Mouse (Mus musculus) intestine, postnatal 0 days (tissue): Measurements from ENCODE around the gene Slc38a3. TPM values are rescaled to one million over a fixed set of nuclear protein-coding genes. Genes with fewer than 3 reads are reported as not detected.

Experiments
- ATAC-seq: fragments of 200-750 bp; cut with Nextera tagmentation; 2 replicates; pipeline ENCODE4 v1.8.0; 2017; ENCODE audit warnings: mild to moderate bottlenecking, moderate TSS enrichment, moderate library complexity
- H3K27ac ChIP-seq: fragments of 300-500 bp; sonication (generic); 2 replicates; pipeline ENCODE4 v1.5.1; 2014; ENCODE audit warnings: mild to moderate bottlenecking, low read depth, low read length, moderate library complexity
- H3K27me3 ChIP-seq: fragments of 300-500 bp; sonication (generic); replicated peaks from 2 replicates; pipeline ENCODE4 v1.6.1; 2014; ENCODE audit warnings: low read length, mixed read lengths; ENCODE audit not compliant: control insufficient read depth, insufficient read depth
- H3K36me3 ChIP-seq: fragments of 300-500 bp; sonication (generic); 2 replicates; pipeline ENCODE4 v1.6.1; 2014; ENCODE audit warnings: mild to moderate bottlenecking, moderate library complexity; ENCODE audit not compliant: control insufficient read depth, insufficient read depth
- H3K4me1 ChIP-seq: fragments of 300-500 bp; sonication (generic); replicated peaks from 2 replicates; pipeline ENCODE4 v1.6.1; 2014; ENCODE audit warnings: antibody characterized with exemption, low read length, mixed read lengths; ENCODE audit not compliant: control insufficient read depth, insufficient read depth
- H3K4me2 ChIP-seq: fragments of 300-500 bp; sonication (generic); replicated peaks from 2 replicates; pipeline ENCODE4 v1.6.1; 2014; ENCODE audit warnings: low read depth, mild to moderate bottlenecking, moderate library complexity
- H3K4me3 ChIP-seq: fragments of 300-500 bp; sonication (generic); 2 replicates; pipeline ENCODE4 v1.5.1; 2014; ENCODE audit warnings: low read depth, low read length
- H3K9ac ChIP-seq: fragments of 300-500 bp; sonication (generic); 2 replicates; pipeline ENCODE4 v1.6.1; 2014; ENCODE audit warnings: mild to moderate bottlenecking, low read depth, low read length
- H3K9me3 ChIP-seq: fragments of 300-500 bp; sonication (generic); 2 replicates; pipeline ENCODE4 v1.6.1; 2016; ENCODE audit warnings: mixed run types; ENCODE audit not compliant: control insufficient read depth
- CTCF ChIP-seq: sonication (generic); IDR thresholded peaks from 2 replicates; pipeline ENCODE4 v1.5.1; 2016; ENCODE audit warnings: low read depth, mild to moderate bottlenecking, control low read depth, antibody characterized with exemption, moderate library complexity
- WGBS: fragments of 180-500 bp; shearing (Covaris S2); extraction: QIAGEN DNeasy Blood & Tissue Kit; methylation state at CpG from one replicate; pipeline ENCODE4 v1.1.7; 2014; 5-methylcytosine and 5-hydroxymethylcytosine counted together
- polyA plus RNA-seq: library from polyadenylated mRNA; unstranded; fragments of >200 nt; fragmentation: Nextera tagmentation; extraction: Ambion mirVana; gene quantifications from 2 replicates; pipeline ENCODE4 v1.2.1, GENCODE M21; 2015

Slc38a3 gene
- polyA plus RNA-seq, 1 experiment from 2014 or later: 15.5 TPM

DNA sequence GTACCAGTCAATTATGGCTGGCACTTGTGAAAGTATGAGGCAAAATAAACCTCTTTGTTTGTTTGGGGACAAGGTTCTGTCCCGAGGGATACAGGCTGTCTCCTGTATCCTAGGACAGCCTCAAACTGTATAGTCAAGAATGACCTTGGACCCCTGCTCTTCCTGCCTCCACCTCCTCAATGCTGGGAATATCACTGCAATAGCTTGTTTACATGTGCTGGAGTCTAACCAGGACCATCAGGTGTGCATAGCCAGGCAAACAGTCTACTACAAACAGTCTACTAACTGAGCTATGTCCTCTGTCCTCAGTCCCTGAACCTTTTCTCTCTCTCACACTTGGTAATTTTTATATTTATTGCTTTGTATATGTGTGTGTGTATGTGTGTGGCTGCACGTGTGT is 15.9 kb downstream of the Slc38a3 start:
- peak overlapping the region; percentile 76; the same call in 1 of the 2 replicates for H3K27ac ChIP-seq

DNA sequence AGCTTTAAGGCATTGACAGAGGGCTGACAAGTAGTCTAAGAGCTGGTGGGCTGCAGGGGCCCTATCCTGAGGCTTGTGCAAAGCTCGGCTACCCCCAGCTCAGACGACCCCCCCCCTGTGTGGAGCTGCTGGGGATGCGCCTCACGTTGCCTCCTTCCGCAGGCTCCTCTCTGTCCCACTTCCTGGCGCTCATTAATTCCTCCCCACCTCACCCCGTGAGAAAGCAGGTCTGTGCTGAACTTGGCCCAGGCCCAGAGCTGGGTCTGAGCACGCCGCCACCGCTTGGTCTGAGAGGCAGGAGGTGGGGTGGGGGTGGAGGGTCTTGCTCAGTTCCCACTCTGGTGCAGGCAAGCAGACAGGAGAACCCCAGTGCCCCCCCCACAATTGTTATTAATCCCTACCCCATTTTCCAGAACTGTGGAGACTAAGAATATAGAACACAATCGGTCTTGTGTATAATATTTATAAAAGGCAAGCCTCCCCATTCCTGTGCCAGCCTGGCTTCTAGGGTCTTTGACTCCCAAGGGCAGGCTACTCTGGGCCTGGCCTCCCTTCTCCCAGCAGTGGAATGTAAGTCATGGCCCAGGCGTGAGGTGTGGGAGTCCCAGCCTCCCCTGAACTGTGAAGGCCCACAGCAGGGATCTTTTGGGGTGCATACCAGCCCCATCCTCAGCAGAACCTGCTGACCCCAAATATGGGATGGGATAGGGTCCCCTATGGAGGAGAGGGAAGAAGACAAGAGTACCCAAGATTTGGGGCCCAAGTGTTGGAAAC is 18.4 kb downstream of the Slc38a3 start:
- no peak for ATAC-seq
- no peak overlapping the region for H3K4me2 ChIP-seq
- WGBS: 58% methylated on average over 12 of the region's 12 CpGs
- H3K36me3 ChIP-seq: no peaks in the 10 kb centered on the region; the same call in 1 of the 2 replicates
- H3K4me3 ChIP-seq: no peak overlapping the region
- no peaks in the 10 kb centered on the region for H3K4me1 ChIP-seq
- H3K9ac ChIP-seq: no peak overlapping the region
- no peak overlapping the region for H3K27ac ChIP-seq
- H3K27me3 ChIP-seq: no peaks in the 10 kb centered on the region
- H3K9me3 ChIP-seq: no peaks in the 10 kb centered on the region
- no peak for TF ChIP-seq CTCF

More for the DNA sequence above, 15.9 kb downstream of the Slc38a3 start:
- Histone ChIP-seq H3K4me3 (no peak overlapping the region), H3K4me1 (0 out of 2 replicates have a peak, but pooled peaks cover 4% of the 10 kb centered on the region), H3K4me2 (no peak overlapping the region), H3K36me3 (no peaks in the 10 kb centered on the region; the same call in 1 of the 2 replicates), H3K9me3 (no peaks in the 10 kb centered on the region), H3K9ac (no peak overlapping the region), H3K27me3 (no peaks in the 10 kb centered on the region)
- no peak for ATAC-seq
- WGBS: 53% methylated on average over 2 of the region's 2 CpGs
- TF ChIP-seq CTCF: no peak

GRCm38 (mm10) chr9:107650225-107650624 is 19.1 kb downstream of the Slc38a3 start:
- H3K9ac ChIP-seq: no peak overlapping the region
- 69% methylated on average over 7 of the region's 7 CpGs for WGBS
- no peak overlapping the region for H3K4me2 ChIP-seq
- H3K27me3 ChIP-seq: no peaks in the 10 kb centered on the region
- no peaks in the 10 kb centered on the region for H3K9me3 ChIP-seq
- H3K4me1 ChIP-seq: no peaks in the 10 kb centered on the region
- H3K4me3 ChIP-seq: no peak overlapping the region
- TF ChIP-seq CTCF: no peak
- no peak for ATAC-seq
- no peak overlapping the region for H3K27ac ChIP-seq
- H3K36me3 ChIP-seq: no peaks in the 10 kb centered on the region; the same call in 1 of the 2 replicates

DNA sequence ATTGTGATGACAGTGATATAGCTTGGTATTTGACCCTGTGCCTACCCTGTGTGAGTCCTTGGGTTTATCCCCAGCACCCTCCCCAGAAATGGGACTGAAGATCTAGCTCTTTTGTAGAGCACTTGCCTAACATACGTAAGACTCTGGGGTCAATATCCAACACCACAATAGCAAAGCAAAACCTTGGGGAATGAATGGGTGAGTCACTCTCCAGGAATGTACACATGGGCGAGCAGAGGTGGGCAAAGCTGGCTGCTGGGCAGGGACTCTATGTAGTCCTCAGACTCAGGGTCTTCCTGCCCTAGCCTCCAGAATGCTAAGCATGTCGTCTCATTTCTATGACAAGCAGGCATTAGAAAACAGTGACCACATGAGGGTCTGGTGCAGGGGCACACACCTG is 20.6 kb downstream of the Slc38a3 start:
- TF ChIP-seq CTCF: no peak
- Histone ChIP-seq H3K27me3 (no peaks in the 10 kb centered on the region), H3K9me3 (no peaks in the 10 kb centered on the region), H3K9ac (no peak overlapping the region), H3K4me1 (peaks cover 3% of the 10 kb centered on the region; the same call in 1 of the 2 replicates), H3K36me3 (no peaks in the 10 kb centered on the region; the same call in 1 of the 2 replicates), H3K27ac (no peak overlapping the region), H3K4me3 (no peak overlapping the region), H3K4me2 (no peak overlapping the region)
- no peak for ATAC-seq
- 47% methylated on average over 3 of the region's 3 CpGs for WGBS

GRCm38 (mm10) chr9:107646975-107647374 is 22.4 kb downstream of the Slc38a3 start:
- WGBS: 72% methylated on average over 6 of the region's 6 CpGs
- H3K4me3 ChIP-seq: no peak overlapping the region
- no peak overlapping the region for H3K27ac ChIP-seq
- no peaks in the 10 kb centered on the region for H3K9me3 ChIP-seq
- peak; percentile 40 for TF ChIP-seq CTCF
- H3K9ac ChIP-seq: no peak overlapping the region
- peaks cover 3% of the 10 kb centered on the region; the same call in 1 of the 2 replicates for H3K4me1 ChIP-seq
- H3K27me3 ChIP-seq: no peaks in the 10 kb centered on the region
- no peak overlapping the region for H3K4me2 ChIP-seq
- ATAC-seq: no peak
- H3K36me3 ChIP-seq: no peaks in the 10 kb centered on the region; the same call in 1 of the 2 replicates

DNA sequence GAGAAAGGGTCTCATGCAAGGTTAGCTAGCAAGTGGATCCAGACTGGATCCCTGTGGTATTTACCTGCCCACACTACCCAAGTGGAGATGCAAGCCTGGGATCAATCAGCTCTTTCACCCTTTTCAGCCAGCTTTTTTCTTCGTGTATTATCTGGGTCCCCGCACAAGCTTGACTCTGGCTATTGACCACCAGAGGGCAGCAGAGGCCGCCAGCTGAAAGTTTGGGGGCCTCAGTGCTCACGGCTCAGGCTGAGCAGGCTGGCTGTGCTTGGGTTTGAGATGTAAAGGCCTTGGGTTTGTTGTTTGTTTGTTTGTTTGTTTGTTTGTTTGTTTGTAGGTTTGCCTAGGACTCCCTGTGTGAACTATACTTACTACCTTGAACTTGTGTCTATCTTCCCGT is 23.8 kb downstream of the Slc38a3 start:
- peak; percentile 56 for ATAC-seq
- Histone ChIP-seq H3K4me1 (peaks cover 3% of the 10 kb centered on the region; the same call in 1 of the 2 replicates), H3K9me3 (no peaks in the 10 kb centered on the region), H3K27ac (peak overlapping the region; percentile 29; the same call in 1 of the 2 replicates), H3K4me3 (0 out of 2 replicates have a peak overlapping the region, but pooled peaks have one; percentile 35), H3K27me3 (no peaks in the 10 kb centered on the region), H3K36me3 (no peaks in the 10 kb centered on the region), H3K9ac (no peak overlapping the region), H3K4me2 (peak overlapping the region; percentile 72)
- peak; percentile 99 for TF ChIP-seq CTCF
- WGBS: 16% methylated on average over 5 of the region's 5 CpGs
